Mouse (Mus musculus) kidney, postnatal 36 days (tissue): ENCODE measurements around the gene Pip4k2c.

Source experiments
- DNase-seq, 2 experiments: peaks; one replicate each; pipeline ENCODE4 v3.0.0; 2021 to 2022; ENCODE audit warnings: mixed read lengths in 2 of 2

Gene Pip4k2c

DNA sequence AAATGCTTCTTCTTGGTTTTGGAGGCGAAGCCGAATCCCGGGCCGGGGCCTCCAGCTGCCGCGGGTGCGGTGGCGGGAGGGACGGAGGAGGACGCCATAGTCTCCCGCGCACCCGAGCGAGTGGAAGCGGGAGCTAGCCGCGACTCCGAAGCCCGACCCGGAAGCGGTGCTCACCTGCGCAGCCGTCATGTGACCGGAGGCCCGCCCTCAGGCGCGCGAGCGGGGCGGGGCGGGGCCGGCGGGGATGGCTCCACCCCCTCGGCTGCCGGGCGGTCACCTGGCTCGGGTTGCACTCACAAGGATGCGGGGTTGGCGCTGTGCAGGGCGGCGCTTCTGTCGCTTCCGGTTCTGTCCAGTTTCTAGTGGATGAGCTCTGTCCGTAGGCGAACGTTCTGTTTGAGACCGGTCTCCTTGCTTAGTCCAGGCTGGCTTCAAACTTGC is at the start of gene Pip4k2c:
Gene Pip4k2c, minus strand, starts transcription at position 172 of the 441 bp plus-strand sequence.
- DNase-seq = peak; percentile 94 to 97

- no peak for DNase-seq
These were observed 47.1 kb upstream of the Pip4k2c start for GRCm38 (mm10) chr10:127258489-127258888.

DNA sequence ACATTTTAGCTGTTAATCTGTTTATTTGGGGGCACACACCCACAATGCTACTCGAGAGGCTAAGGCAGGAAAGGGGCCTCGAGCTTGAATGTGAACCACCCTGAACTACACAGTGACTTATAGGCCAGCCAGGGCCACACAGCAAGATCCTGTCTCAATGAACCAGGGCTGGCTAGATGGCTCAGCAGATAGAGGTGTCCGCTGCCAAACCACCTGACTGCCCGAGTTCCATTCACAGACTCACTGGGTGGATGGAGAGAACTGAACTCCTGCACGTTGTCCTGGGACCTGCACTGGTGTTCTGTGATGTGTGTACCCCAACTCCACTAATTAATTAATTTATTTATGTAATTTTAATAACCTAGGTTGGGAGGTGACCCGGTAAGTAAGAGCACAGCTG is 46.4 kb upstream of the Pip4k2c start:
- DNase-seq = no peak

GRCm38 (mm10) chr10:127255625-127256345 is 44.4 kb upstream of the Pip4k2c start:
- DNase-seq = peak; percentile 57 to 81

DNA sequence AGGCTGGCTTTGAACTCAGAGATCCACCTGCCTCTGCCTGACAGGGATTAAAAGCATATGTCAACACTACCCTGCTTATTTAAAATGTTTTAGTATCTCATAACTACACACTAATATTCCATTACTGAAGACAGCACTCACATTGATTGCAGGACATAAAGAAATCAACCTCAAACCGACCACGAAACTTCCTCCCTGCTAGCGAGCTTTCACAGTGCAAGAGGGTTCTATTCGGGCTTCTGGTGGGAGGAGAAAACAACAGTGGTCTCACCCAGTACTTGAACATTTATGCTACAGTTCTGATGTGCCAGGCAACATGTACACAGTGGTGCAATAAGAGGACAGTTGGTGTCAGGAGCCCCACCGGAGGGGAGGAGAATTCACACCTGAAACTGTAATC is 39.4 kb upstream of the Pip4k2c start:
- DNase-seq = no peak

DNA sequence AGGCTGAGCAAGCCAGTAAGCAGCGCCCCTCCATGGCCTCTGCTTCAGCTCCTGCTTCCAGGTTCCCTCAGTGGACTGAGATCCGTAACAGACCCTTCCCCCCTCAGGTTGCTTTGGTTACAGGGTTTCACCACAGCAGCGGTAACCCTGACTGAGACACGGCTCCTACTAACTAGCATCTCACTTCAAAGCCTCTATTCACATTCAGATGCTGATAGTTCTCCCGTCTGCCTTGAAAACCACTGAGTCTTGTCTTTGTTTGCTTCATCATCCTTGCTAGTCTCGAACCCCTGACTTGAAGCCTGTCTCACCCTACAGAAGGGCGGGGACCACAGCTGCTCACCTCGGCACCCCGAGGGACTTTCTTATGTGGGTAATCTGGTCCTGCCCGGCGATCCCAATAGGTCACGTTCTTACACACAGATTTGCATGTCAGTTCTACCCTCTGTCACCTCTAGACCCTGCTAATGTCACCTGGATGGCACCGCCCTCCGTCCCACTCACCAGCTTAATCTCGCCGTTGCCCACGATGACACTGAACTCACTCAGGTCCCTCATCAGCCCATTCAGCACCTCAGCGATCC is 26.9 kb upstream of the Pip4k2c start:
- no peak for DNase-seq

DNA sequence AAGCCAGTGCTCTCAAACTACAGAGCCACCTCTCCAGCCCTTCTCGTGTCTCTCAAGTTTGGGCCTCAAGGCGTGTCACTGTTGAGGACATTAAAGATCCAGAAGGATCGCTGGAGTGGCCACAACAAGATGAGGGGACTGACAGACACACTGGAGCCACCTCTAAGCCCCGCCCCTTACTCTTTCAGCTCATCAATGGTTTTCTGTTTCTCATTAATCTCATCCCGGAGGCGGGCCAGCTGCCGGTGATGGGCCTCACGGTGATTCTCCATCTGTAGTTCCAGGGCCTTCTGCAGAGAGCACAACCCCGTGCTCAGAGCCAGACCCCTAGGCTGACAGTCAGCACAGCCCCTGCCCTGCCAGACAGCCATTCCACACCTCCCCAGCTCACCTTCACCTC is 25.2 kb upstream of the Pip4k2c start:
- DNase-seq = peak in 1 of 2 experiments; percentile 30

DNA sequence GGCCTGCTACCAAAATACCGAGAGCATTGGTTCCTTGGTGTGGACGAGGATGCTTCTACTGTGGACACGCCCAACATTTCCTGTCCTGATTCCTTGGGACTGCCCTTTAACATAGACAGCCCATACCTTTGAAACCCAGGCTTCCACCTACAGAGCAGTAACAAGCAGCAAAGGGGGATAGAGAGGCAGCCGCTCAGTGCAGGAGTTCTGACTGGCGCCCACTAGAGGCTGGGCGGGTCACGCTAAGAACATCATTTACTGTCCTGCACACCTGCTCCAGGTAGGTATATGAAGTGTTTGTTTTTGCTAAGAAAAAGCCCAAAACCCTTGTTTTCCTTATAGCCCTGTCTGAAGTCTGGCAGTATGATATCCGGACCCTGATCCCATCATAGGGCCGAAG is 21.8 kb upstream of the Pip4k2c start:
- peak in 1 of 2 experiments; percentile 45 for DNase-seq

DNA sequence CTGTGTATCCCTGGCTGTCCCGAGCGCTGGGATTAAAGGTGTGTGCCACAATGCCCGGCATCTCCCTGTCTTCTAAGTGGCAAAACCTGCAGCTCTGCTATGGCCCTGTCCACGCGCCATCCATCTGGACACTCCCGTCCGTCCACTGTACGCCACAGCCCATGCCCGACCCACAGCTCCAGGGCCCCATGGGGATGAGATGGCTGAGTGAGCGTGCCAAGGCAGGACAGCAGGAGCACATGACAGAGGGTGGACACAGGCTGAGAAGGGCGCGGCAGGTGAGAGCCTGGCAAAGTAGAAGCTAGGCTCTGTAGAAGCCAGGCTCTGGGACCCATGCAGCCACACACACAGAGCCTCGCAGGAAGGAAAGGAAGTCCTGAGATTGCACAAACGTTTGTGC is 20.4 kb upstream of the Pip4k2c start:
- DNase-seq = no peak

GRCm38 (mm10) chr10:127230693-127231092 is 19.3 kb upstream of the Pip4k2c start:
- DNase-seq = no peak

GRCm38 (mm10) chr10:127228897-127229296 is 17.5 kb upstream of the Pip4k2c start:
- peak; percentile 51 to 74 for DNase-seq

DNA sequence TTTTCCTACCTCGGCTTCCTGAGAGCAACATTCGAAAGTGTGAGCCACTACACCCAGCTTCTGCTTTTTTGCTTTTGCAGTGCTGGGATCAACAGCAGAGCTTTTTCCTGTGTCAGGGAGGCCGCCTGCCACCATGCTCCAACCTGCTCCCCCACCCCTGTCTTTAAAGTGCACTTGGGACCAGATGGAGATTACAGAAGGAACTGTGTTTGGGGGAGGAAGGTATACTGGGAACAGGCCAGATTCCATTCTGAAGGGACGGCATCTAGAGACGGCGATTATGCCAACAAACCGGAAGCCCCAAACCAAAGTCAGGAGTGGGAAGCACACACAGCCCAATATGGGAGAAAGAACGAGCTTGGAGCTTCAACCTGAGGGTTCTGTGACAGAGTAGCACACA is 15.8 kb upstream of the Pip4k2c start:
- no peak for DNase-seq

- DNase-seq = peak; percentile 24 to 67
These were observed 15.0 kb upstream of the Pip4k2c start for GRCm38 (mm10) chr10:127226318-127226895.

DNA sequence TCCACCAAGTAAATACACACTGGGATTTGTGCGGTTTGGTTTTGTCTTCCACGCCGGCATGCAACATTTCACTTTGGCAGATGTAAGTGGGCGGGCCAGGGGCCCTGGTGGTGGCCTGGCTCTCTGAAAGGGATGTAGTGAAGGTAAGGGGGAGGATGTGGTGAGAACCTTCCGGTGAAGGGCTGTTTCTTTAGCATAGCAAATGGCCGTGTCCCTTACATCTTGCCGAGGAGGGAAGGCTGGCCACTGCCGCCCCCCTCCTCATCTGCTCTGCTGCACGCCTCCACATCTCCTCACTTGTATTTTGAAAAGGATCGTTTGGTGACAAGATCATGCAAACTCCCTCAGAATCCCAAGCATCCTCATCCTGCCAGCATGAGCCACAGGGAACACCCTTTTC is 14.3 kb upstream of the Pip4k2c start:
- no peak for DNase-seq

DNA sequence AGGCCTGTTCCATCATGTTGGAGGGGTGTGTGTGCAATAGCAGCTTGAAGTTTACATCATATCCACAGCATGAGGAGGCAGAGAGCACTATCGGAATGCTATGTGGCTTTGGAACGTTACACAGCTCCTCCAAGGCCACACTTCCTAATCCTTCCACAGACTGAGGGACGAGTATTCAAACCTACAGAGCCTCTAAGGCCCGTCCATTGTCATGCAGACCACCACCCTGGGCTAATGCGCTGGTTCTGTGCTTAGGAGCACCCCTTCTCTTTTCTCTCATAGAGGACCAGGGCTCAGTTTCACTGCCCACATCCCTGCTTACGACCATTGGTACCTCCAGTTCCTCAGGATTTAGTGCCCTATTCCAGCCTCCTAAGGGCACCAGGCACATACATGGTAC is 13.8 kb upstream of the Pip4k2c start:
- no peak for DNase-seq

DNA sequence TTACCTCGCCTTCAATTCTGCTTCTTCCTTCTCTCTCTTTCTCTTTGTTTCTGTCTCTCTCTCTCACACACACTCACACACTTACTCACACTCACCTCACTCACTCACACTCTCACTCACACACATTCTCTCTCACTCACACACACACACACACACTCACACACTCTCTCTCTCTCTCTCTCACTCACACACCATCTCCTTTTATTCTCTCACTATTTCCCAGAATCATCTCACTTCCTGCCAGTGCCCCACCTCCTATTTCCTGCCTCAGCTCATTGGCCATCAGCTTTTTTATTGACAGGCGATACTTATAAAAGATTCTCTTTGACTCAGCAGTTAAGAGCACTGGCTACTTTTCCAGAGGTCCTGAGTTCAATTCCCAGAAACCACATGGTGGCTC is 7.0 kb upstream of the Pip4k2c start:
- no peak for DNase-seq

DNA sequence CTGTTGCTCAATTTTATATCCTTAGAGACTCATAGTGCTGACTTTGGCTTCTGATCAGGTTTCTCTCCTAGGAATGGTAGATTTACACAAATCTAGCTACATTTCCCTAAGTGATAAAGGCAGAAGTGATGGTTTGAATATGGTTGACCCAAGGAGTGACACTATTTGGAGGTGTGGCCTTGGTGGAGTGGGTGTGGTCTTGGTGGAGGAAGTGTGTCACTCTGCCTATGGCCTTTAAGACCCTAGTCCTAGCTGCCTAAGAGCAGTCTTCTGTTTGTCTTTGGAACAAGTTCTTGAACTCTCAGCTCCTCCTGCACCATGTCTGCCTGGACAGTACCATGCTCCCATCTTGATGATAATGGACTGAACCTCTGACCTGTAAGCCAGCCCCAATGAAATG is 5.8 kb upstream of the Pip4k2c start:
- no peak for DNase-seq

DNA sequence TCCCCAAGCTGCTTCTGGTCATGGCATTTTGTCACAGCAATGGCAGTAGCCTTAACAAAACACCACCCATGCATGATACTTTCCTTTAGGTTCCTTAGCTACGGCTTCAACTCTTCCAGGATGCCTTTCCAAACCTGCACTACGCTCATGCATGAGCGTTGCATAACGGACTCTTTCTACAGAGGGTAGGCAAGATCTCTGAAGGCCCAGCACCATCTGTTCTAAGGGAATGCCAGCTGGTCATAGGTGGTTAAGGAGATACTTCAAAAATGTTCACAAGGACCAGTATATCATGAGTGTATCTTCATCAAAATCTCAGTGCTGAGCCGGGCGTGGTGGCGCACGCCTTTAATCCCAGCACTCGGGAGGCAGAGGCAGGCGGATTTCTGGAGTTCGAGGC is 5.1 kb upstream of the Pip4k2c start:
- DNase-seq = no peak

- DNase-seq = no peak
These were observed 3.0 kb upstream of the Pip4k2c start for GRCm38 (mm10) chr10:127214422-127214803.

- no peak for DNase-seq
These were observed 2.5 kb upstream of the Pip4k2c start for GRCm38 (mm10) chr10:127213704-127214421.

GRCm38 (mm10) chr10:127213272-127213671 is 1.9 kb upstream of the Pip4k2c start:
- DNase-seq = no peak

GRCm38 (mm10) chr10:127210961-127211405 is 402 bp downstream of the Pip4k2c start:
- DNase-seq = peak; percentile 86 to 91

DNA sequence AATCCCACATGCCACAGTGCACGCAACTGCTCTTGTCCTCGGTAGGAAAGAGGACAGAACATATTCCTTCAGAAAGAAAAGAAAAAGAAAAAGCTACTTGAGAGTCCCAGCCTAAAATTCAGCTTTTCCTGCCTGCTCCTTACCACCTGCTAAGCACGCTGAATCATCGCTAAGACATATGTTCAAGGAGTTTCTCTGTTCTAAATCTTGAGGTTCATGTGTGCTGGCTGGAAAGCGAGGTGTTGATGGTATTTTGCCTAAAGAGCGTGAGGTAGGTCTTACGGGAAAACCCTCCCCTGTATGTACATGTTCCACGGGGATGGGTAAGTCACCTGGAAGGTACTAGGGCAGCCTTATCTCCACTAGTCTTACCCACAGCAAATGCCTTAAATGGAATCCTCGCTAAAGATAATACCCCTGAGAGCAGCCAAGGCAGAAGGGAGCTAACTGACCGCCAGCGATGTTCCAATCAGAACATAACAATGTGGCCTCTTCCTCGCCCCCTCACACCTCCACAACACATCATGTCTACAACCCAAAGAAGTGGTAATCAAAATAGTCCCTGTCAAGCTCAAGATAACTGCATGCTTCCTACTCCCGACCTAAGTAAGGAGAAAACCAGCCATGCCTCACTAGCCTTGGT is 1.3 kb downstream of the Pip4k2c start:
- no peak for DNase-seq
